Comparison of ENCODE assay signal across 9 mouse cellular contexts in the genomic region with DNA sequence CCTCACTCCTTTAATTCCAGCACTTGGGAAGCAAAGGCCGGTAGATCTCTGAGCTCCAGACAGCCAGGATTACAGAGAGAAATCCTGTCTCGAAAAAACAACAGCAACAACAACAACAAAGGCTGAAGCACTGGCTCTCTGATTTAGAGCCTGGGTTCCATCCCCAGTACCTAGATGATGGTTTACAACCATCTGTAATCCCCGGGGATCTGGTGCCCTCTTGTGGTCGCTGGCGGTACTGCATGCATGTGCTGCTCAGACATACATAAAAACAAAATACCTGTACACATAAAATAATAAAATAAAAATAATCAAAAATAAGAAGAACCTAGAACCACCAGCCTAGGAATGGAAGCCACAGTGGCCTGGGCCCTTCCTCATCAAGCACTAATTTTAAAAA. TPM values are rescaled to one million over a fixed set of nuclear protein-coding genes. Genes with fewer than 3 reads are reported as not detected.
DNase-seq lines count a peak whose midpoint lies in the region; ATAC-seq and TF ChIP-seq lines count a peak whose summit lies in the region.
"Had no signal": no experiment of that assay in that cellular context is flagged by ENCODE, and none has a peak within 500 bp of the region (broad histone marks: within the 10 kb centered on the region; RNA-seq: fewer than 3 reads in every experiment).

No protein-coding gene starts in this region.

- no peak for ATAC-seq in cerebellum, adult (ENCODE audit: insufficient number of reproducible peaks, low FRiP score, low TSS enrichment)
- ATAC-seq in midbrain, embryonic 11.5 days (ENCODE audit: low FRiP score), result no peak
- ATAC-seq in midbrain, embryonic 13.5 days, result no peak
- ATAC-seq in lung, embryonic 14.5 days (ENCODE audit: insufficient read depth), result no peak

- no peak overlapping the region for H3K4me2 ChIP-seq in midbrain, embryonic 11.5 days
- H3K4me2 ChIP-seq in midbrain, embryonic 13.5 days (replicated peaks), result no peak overlapping the region
- no peak overlapping the region for H3K4me2 ChIP-seq in lung, embryonic 14.5 days
- H3K4me2 ChIP-seq: neural tube, embryonic 13.5 days had no signal

- H3K9ac ChIP-seq in midbrain, embryonic 11.5 days (ENCODE audit: low read length), result no peak overlapping the region
- no peak overlapping the region for H3K9ac ChIP-seq in midbrain, embryonic 13.5 days (replicated peaks)
- H3K9ac ChIP-seq in lung, embryonic 14.5 days, result no peak overlapping the region
- H3K9ac ChIP-seq: neural tube, embryonic 13.5 days had no signal

- 12% methylated on average over 5 of the region's 5 CpGs for WGBS in cerebellum, adult 2 months
- 9% methylated on average over 5 of the region's 5 CpGs for WGBS in midbrain, embryonic 11.5 days
- 10% methylated on average over 5 of the region's 5 CpGs for WGBS in midbrain, embryonic 13.5 days
- WGBS in lung, embryonic 14.5 days, result 6% methylated on average over 5 of the region's 5 CpGs

- H3K27ac ChIP-seq in cerebellum, adult 2 months (ENCODE audit: insufficient read depth, low read length), result no peak overlapping the region
- no peak overlapping the region for H3K27ac ChIP-seq in midbrain, embryonic 11.5 days (ENCODE audit: low read depth, low read length)
- no peak overlapping the region for H3K27ac ChIP-seq in midbrain, embryonic 13.5 days
- H3K27ac ChIP-seq in lung, embryonic 14.5 days (ENCODE audit: low read depth), result no peak overlapping the region
- H3K27ac ChIP-seq: neural tube, embryonic 13.5 days had no signal

- no peaks in the 10 kb centered on the region for H3K36me3 ChIP-seq in midbrain, embryonic 11.5 days (ENCODE audit: control insufficient read depth, insufficient read depth, low read length)
- H3K36me3 ChIP-seq in midbrain, embryonic 13.5 days, result no peaks in the 10 kb centered on the region
- H3K36me3 ChIP-seq in lung, embryonic 14.5 days (ENCODE audit: insufficient read depth), result no peaks in the 10 kb centered on the region
- H3K36me3 ChIP-seq: neural tube, embryonic 13.5 days had no signal

- no peaks in the 10 kb centered on the region for H3K9me3 ChIP-seq in midbrain, embryonic 11.5 days (ENCODE audit: control insufficient read depth, low read length)
- no peaks in the 10 kb centered on the region for H3K9me3 ChIP-seq in midbrain, embryonic 13.5 days
- H3K9me3 ChIP-seq in lung, embryonic 14.5 days (ENCODE audit: low read depth, low read length), result no peaks in the 10 kb centered on the region
- H3K9me3 ChIP-seq: neural tube, embryonic 13.5 days had no signal

- TF ChIP-seq POLR2A in cerebellum, adult 2 months (IDR thresholded peaks at IDR 0.05; ENCODE audit: borderline replicate concordance, insufficient read depth, low read length), result no peak

- TF ChIP-seq CTCF in cerebellum, adult 2 months (IDR thresholded peaks at IDR 0.05; ENCODE audit: borderline replicate concordance, insufficient read depth, low read depth, low read length), result peak; percentile 85
- peak; percentile 94 for TF ChIP-seq CTCF in lung, embryonic 14.5 days (IDR thresholded peaks at IDR 0.05; ENCODE audit: low read depth)

- no peak overlapping the region for H3K4me3 ChIP-seq in cerebellum, adult 2 months (replicated peaks; ENCODE audit: insufficient read depth, low read depth, low read length)
- H3K4me3 ChIP-seq in midbrain, embryonic 11.5 days (ENCODE audit: low read depth, low read length), result no peak overlapping the region
- no peak overlapping the region for H3K4me3 ChIP-seq in midbrain, embryonic 13.5 days (replicated peaks)
- H3K4me3 ChIP-seq in lung, embryonic 14.5 days (ENCODE audit: low read depth, low read length), result no peak overlapping the region
- H3K4me3 ChIP-seq: neural tube, embryonic 13.5 days had no signal

- intact Hi-C loops in gastrocnemius, postnatal 36 days (cut with DNase I), result no loop called here

- H3K27me3 ChIP-seq in cerebellum, adult 2 months (ENCODE audit: control insufficient read depth, insufficient read depth, low read length), result no peaks in the 10 kb centered on the region
- H3K27me3 ChIP-seq in midbrain, embryonic 11.5 days (ENCODE audit: control insufficient read depth, insufficient read depth, low read length), result no peaks in the 10 kb centered on the region
- H3K27me3 ChIP-seq in midbrain, embryonic 13.5 days, result peaks cover 3% of the 10 kb centered on the region; the same call in 1 of the 2 replicates
- no peaks in the 10 kb centered on the region for H3K27me3 ChIP-seq in lung, embryonic 14.5 days (ENCODE audit: insufficient read depth, low read length)
- H3K27me3 ChIP-seq: neural tube, embryonic 13.5 days had no signal

- H3K4me1 ChIP-seq in cerebellum, adult 2 months (ENCODE audit: control insufficient read depth, insufficient read depth, low read length), result no peaks in the 10 kb centered on the region
- H3K4me1 ChIP-seq in midbrain, embryonic 11.5 days (ENCODE audit: control insufficient read depth, insufficient read depth, low read length), result no peaks in the 10 kb centered on the region
- 0 out of 2 replicates have a peak, but pooled peaks cover 3% of the 10 kb centered on the region for H3K4me1 ChIP-seq in midbrain, embryonic 13.5 days (replicated peaks)
- H3K4me1 ChIP-seq in lung, embryonic 14.5 days (ENCODE audit: insufficient read depth), result no peaks in the 10 kb centered on the region

- DNase-seq in cerebellum, adult 2 months, result peak; percentile 37 to 69
- peak; percentile 99 for DNase-seq in midbrain, embryonic 11.5 days (ENCODE audit: low spot score, missing footprints)
- DNase-seq in c-Kit-positive CD71-positive TER-119-negative erythroid progenitor cells, embryonic 14.5 days (ENCODE audit: low read depth), result peak; percentile 51
- DNase-seq in gastrocnemius, postnatal 36 days, result peak; percentile 35 to 46
- peak; percentile 83 for DNase-seq in lung, embryonic 14.5 days
- peak; percentile 23 to 35 for DNase-seq in spleen, postnatal 36 days (ENCODE audit: low spot score in 2 of 2)

RNA-seq across cellular contexts. Expression of a gene that starts 19.4 kb away (rescaled TPM):
- 430 and 502 TPM in 2 replicates for polyA plus RNA-seq in cerebellum, adult 2 months (2012; rRNA removed)
- 1,701 and 1,853 TPM in 2 replicates for polyA plus RNA-seq in midbrain, embryonic 11.5 days (2014; fragmentation: Nextera tagmentation; extraction: Ambion mirVana)
- polyA plus RNA-seq in midbrain, embryonic 13.5 days (2015; fragmentation: Nextera tagmentation; extraction: Ambion mirVana), result 1,443 and 1,564 TPM in 2 replicates
- 1,000 to 10,000 TPM in 1 of 2 experiments, 100 to 1,000 TPM in 1; 947 to 1,138 TPM for total RNA-seq in gastrocnemius, postnatal 36 days (2021)
- 1,908 and 1,918 TPM in 2 replicates for polyA plus RNA-seq in lung, embryonic 14.5 days (2014; fragmentation: Nextera tagmentation; extraction: Ambion mirVana)

RNA-seq across cellular contexts. Expression of a gene that starts 30.6 kb away (rescaled TPM):
- polyA plus RNA-seq in cerebellum, adult 2 months (2012; rRNA removed), result not detected in 2 replicates
- not detected in 2 replicates for polyA plus RNA-seq in midbrain, embryonic 11.5 days (2014; fragmentation: Nextera tagmentation; extraction: Ambion mirVana)
- not detected in 2 replicates for polyA plus RNA-seq in midbrain, embryonic 13.5 days (2015; fragmentation: Nextera tagmentation; extraction: Ambion mirVana)
- not detected for total RNA-seq in gastrocnemius, postnatal 36 days (2021)
- polyA plus RNA-seq in lung, embryonic 14.5 days (2014; fragmentation: Nextera tagmentation; extraction: Ambion mirVana), result not detected in 2 replicates
- polyA plus RNA-seq: neural tube, embryonic 13.5 days had no signal

RNA-seq across cellular contexts. Expression of a gene that starts 33.9 kb away (rescaled TPM):
- polyA plus RNA-seq in cerebellum, adult 2 months (2012; rRNA removed), result not detected in 2 replicates
- 0.68 and 0.79 TPM in 2 replicates for polyA plus RNA-seq in midbrain, embryonic 11.5 days (2014; fragmentation: Nextera tagmentation; extraction: Ambion mirVana)
- 1.2 and 2.5 TPM in 2 replicates for polyA plus RNA-seq in midbrain, embryonic 13.5 days (2015; fragmentation: Nextera tagmentation; extraction: Ambion mirVana)
- total RNA-seq in gastrocnemius, postnatal 36 days (2021), result not detected
- polyA plus RNA-seq in lung, embryonic 14.5 days (2014; fragmentation: Nextera tagmentation; extraction: Ambion mirVana), result not detected in 2 replicates
- polyA plus RNA-seq: neural tube, embryonic 13.5 days had no signal

RNA-seq across cellular contexts. Expression of a gene that starts 39.5 kb away (rescaled TPM):
- 0.11 and 0.16 TPM in 2 replicates for polyA plus RNA-seq in cerebellum, adult 2 months (2012; rRNA removed)
- polyA plus RNA-seq in midbrain, embryonic 11.5 days (2014; fragmentation: Nextera tagmentation; extraction: Ambion mirVana), result 0.21 TPM in 1 of 2 replicates, not detected in the other
- not detected in 2 replicates for polyA plus RNA-seq in midbrain, embryonic 13.5 days (2015; fragmentation: Nextera tagmentation; extraction: Ambion mirVana)
- total RNA-seq in gastrocnemius, postnatal 36 days (2021), result under 1 TPM in 1 of 2 experiments, not detected in 1; 0.82 TPM
- polyA plus RNA-seq in lung, embryonic 14.5 days (2014; fragmentation: Nextera tagmentation; extraction: Ambion mirVana), result 2.1 and 2.9 TPM in 2 replicates

RNA-seq across cellular contexts. Expression of a gene that starts 51.6 kb away (rescaled TPM):
- not detected in 2 replicates for polyA plus RNA-seq in cerebellum, adult 2 months (2012; rRNA removed)
- polyA plus RNA-seq in midbrain, embryonic 11.5 days (2014; fragmentation: Nextera tagmentation; extraction: Ambion mirVana), result not detected in 2 replicates
- not detected in 2 replicates for polyA plus RNA-seq in midbrain, embryonic 13.5 days (2015; fragmentation: Nextera tagmentation; extraction: Ambion mirVana)
- not detected for total RNA-seq in gastrocnemius, postnatal 36 days (2021)
- not detected in 2 replicates for polyA plus RNA-seq in lung, embryonic 14.5 days (2014; fragmentation: Nextera tagmentation; extraction: Ambion mirVana)
- polyA plus RNA-seq: neural tube, embryonic 13.5 days had no signal

Comparison
In these comparisons a context has a peak if more than half of its experiments do, and no peak if none do; other contexts are left out.
1. DNase-seq: peak in every context shown above with its lines; median percentile 99 in midbrain, embryonic 11.5 days; 83 in lung, embryonic 14.5 days; 53 in cerebellum, adult 2 months; 51 in c-Kit-positive CD71-positive TER-119-negative erythroid progenitor cells, embryonic 14.5 days; 40 in gastrocnemius, postnatal 36 days; 29 in spleen, postnatal 36 days.